Mouse (Mus musculus): ENCODE results near the gene Vps37b.

DNA sequence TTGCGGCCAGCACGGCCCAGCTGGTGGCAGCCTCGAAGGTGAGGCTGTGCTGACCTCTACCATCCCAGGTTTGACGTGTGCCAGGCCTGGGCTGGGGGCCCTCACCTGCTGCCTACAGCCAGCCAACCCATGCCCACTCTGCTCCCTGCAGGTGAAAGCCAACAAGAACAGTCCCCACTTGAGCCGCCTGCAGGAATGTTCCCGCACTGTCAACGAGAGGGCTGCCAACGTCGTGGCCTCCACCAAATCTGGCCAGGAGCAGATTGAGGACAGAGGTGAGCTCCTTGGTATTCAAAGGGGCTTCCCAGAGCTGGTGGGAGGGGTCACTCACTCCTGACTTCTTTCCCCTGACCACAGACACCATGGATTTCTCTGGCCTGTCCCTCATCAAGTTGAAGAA is 30.8 kb downstream of the Vps37b start:
- TF ChIP-seq CTCF (IDR thresholded peaks at IDR 0.05; ENCODE audit: borderline replicate concordance, insufficient read depth, low read length) (no peak), POLR2A (IDR thresholded peaks at IDR 0.05; ENCODE audit: low read depth, low read length) (no peak)

Data from embryonic fibroblast, embryonic 13.5 days (primary cell).